Mouse (Mus musculus): ENCODE measurements around the gene 4930558K02Rik. TPM values are rescaled to one million over a fixed set of nuclear protein-coding genes. Genes with fewer than 3 reads are reported as not detected.

The 4930558K02Rik gene
- not detected for polyA plus RNA-seq (2014; fragmentation: Illumina TruSeq; extraction: RNeasy Lipid Tissue Mini Kit (QIAGEN cat#74804); ENCODE audit: low read depth, low replicate concordance)

DNA sequence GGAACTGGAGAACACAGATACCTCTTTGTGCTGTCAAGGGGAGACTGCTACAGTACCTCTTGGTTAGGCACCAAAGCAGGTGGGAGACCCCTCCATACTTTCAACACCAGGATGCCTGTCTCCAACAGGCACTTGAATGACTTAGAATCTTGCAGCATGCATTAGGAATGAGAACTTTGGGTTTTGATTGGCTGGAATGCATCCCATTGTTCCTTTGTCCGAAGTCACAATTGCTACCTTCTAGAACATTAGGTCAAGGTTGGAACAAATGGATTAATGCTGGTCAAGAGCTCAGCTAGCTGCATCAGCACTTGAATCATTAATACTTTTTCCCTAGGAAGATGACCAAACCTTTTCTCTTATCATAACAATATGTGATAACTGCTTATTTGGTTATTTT is at the start of gene 4930558K02Rik:
4930558K02Rik (minus strand) TSS at position 101 of the 400 bp plus-strand sequence.

DNA sequence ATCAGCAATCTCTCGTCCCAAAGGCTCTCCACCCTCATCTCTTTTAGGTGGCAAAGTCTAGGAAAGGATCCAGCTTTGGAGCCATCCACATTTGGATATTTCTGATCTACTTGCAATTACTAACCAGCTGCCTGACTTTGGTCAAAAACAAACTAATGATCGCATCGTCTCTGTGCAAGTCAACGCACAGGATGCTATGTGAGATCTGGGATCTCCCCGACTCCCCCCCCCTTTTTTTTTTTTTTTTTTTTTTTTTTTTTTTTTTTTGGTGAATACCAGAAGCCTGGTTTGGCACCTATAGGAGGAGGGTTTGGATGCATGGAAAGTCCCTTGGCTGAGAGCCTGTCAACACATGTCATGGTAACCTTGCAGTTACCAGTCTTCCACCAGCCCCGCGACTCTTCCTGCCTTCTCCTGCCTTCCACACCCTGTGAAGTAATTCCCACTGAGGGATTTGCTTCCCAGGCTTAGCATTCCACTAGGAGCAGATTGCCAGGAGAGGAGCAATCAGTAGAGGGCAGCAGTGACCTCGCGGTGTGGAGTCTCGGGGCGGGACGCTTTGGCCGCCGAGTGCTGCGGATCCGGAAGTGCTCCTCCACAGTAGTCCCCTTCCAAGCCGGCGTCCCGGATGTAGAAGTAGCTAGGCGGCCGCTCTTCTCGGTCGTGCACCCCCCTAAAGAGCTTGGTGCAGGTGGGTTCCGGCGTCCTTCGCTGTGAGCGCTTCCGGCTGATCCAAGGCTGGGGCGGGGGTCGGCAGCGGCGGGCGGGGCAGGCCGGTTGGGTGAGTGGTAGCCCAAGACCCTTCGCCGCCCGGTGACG is 10.6 kb downstream of the 4930558K02Rik start, which contains the start of gene Pigc:
Pigc (plus strand) TSS at position 598 of the 819 bp plus-strand sequence.

Other genes starting within 250 kb of the 4930558K02Rik start
- 0.24 TPM for gene Fasl, start 191.1 kb downstream of the 4930558K02Rik start, polyA plus RNA-seq (2014; fragmentation: Illumina TruSeq; extraction: RNeasy Lipid Tissue Mini Kit (QIAGEN cat#74804); ENCODE audit: low read depth, low replicate concordance)
- 111 TPM for gene Suco, start 103.0 kb downstream of the 4930558K02Rik start, polyA plus RNA-seq (2014; fragmentation: Illumina TruSeq; extraction: RNeasy Lipid Tissue Mini Kit (QIAGEN cat#74804); ENCODE audit: low read depth, low replicate concordance)
- gene Pigc, start 10.4 kb downstream of the 4930558K02Rik start, polyA plus RNA-seq (2014; fragmentation: Illumina TruSeq; extraction: RNeasy Lipid Tissue Mini Kit (QIAGEN cat#74804); ENCODE audit: low read depth, low replicate concordance), result 25.3 TPM

Data from kidney, adult 10 weeks (tissue).